Mouse (Mus musculus) heart, embryonic 14.5 days (tissue): ENCODE results near the gene Cdc25b. TPM values are rescaled to one million over a fixed set of nuclear protein-coding genes. Genes with fewer than 3 reads are reported as not detected.
"Not testable (repeated sequence)": the region's sequence is repeated elsewhere in the genome, so short reads cannot be mapped to it uniquely, and the experiment has no call there.

Experiments
- ATAC-seq: fragments of 200-750 bp; cut with Nextera tagmentation; 2 replicates; pipeline ENCODE4 v1.8.0; 2017; ENCODE audit warnings: low read depth, moderate TSS enrichment; ENCODE audit not compliant: insufficient number of reproducible peaks, insufficient read depth, low FRiP score
- H3K27ac ChIP-seq, 2 experiments: fragments of 200-500 bp in 1 of 2; fragments of 300-500 bp in 1 of 2; sonication (generic) in 1 of 2; replicated peaks in 1 of 2; 2 replicates each; pipeline ENCODE4 v1.5.1; 2012 to 2014; ENCODE audit warnings: low read depth in 2 of 2, low read length in 2 of 2, control low read depth in 1 of 2, mild to moderate bottlenecking in 1 of 2, mixed read lengths in 1 of 2; ENCODE audit not compliant: control insufficient read depth in 1 of 2, insufficient read depth in 1 of 2
- H3K27me3 ChIP-seq: fragments of 300-500 bp; sonication (generic); 2 replicates; pipeline ENCODE4 v1.6.1; 2014; ENCODE audit warnings: mild to moderate bottlenecking, low read length, control low read depth; ENCODE audit not compliant: control insufficient read depth, insufficient read depth
- H3K36me3 ChIP-seq: fragments of 300-500 bp; sonication (generic); 2 replicates; pipeline ENCODE4 v1.6.1; 2014; ENCODE audit warnings: mild to moderate bottlenecking, control low read depth, low read length, mixed read lengths; ENCODE audit not compliant: control insufficient read depth, insufficient read depth
- H3K4me1 ChIP-seq, 2 experiments: fragments of 200-500 bp in 1 of 2; fragments of 300-500 bp in 1 of 2; sonication (generic) in 1 of 2; 2 replicates each; pipeline ENCODE4 v1.6.1; 2012 to 2014; ENCODE audit warnings: low read length in 2 of 2, control low read depth in 1 of 2, mixed read lengths in 1 of 2; ENCODE audit not compliant: control insufficient read depth in 2 of 2, insufficient read depth in 2 of 2
- H3K4me2 ChIP-seq: fragments of 300-500 bp; sonication (generic); 2 replicates; pipeline ENCODE4 v1.6.1; 2014; ENCODE audit warnings: mild to moderate bottlenecking, low read length
- H3K4me3 ChIP-seq, 2 experiments: fragments of 200-500 bp in 1 of 2; fragments of 300-500 bp in 1 of 2; sonication (generic) in 1 of 2; 2 replicates each; pipeline ENCODE4 v1.5.1; 2012 to 2014; ENCODE audit warnings: low read length in 2 of 2, mild to moderate bottlenecking in 2 of 2, control low read depth in 1 of 2, low read depth in 1 of 2, moderate library complexity in 1 of 2; ENCODE audit not compliant: control insufficient read depth in 1 of 2, insufficient read depth in 1 of 2
- H3K9ac ChIP-seq: fragments of 300-500 bp; sonication (generic); 2 replicates; pipeline ENCODE4 v1.6.1; 2014; ENCODE audit warnings: mild to moderate bottlenecking, low read length
- H3K9me3 ChIP-seq: fragments of 300-500 bp; sonication (generic); 2 replicates; pipeline ENCODE4 v1.6.1; 2016; ENCODE audit warnings: low read length, control low read depth; ENCODE audit not compliant: control insufficient read depth
- WGBS: fragments of 180-500 bp; shearing (Covaris S2); extraction: QIAGEN DNeasy Blood & Tissue Kit; methylation state at CpG from one replicate; pipeline ENCODE4 v1.1.7; 2014; 5-methylcytosine and 5-hydroxymethylcytosine counted together
- polyA plus RNA-seq: library from polyadenylated mRNA; unstranded; fragments of >200 nt; fragmentation: Nextera tagmentation; extraction: Ambion mirVana; gene quantifications from 2 replicates; pipeline ENCODE4 v1.2.1, GENCODE M21; 2014

Cdc25b gene
- polyA plus RNA-seq, 1 experiment from 2014 or later: 33.1 TPM

GRCm38 (mm10) chr2:131220030-131220429 lies 33.3 kb downstream of the Cdc25b start:
- WGBS: 64% methylated on average over 4 of the region's 4 CpGs
- no peak overlapping the region for H3K4me2 ChIP-seq
- no peaks in the 10 kb centered on the region for H3K27me3 ChIP-seq
- no peaks in the 10 kb centered on the region; the same call in 1 of the 2 replicates for H3K9me3 ChIP-seq
- H3K4me3 ChIP-seq: no peak overlapping the region
- ATAC-seq: no peak
- no peak overlapping the region for H3K27ac ChIP-seq
- peaks cover 2 to 19% of the 10 kb centered on the region in 2 experiments; a peak in 1 of 4 replicates for H3K4me1 ChIP-seq
- H3K36me3 ChIP-seq: no peaks in the 10 kb centered on the region
- no peak overlapping the region for H3K9ac ChIP-seq

GRCm38 (mm10) chr2:131221853-131222515 lies 35.2 kb downstream of the Cdc25b start:
- Histone ChIP-seq H3K36me3 (no peaks in the 10 kb centered on the region), H3K9ac (no peak overlapping the region), H3K4me3 (no peak overlapping the region), H3K4me1 (peaks cover 2 to 9% of the 10 kb centered on the region in 2 experiments; a peak in 1 of 4 replicates), H3K4me2 (no peak overlapping the region), H3K27me3 (no peaks in the 10 kb centered on the region), H3K27ac (no peak overlapping the region), H3K9me3 (no peaks in the 10 kb centered on the region; the same call in 1 of the 2 replicates)
- no peak for ATAC-seq
- 48% methylated on average over 3 of the region's 3 CpGs for WGBS

DNA sequence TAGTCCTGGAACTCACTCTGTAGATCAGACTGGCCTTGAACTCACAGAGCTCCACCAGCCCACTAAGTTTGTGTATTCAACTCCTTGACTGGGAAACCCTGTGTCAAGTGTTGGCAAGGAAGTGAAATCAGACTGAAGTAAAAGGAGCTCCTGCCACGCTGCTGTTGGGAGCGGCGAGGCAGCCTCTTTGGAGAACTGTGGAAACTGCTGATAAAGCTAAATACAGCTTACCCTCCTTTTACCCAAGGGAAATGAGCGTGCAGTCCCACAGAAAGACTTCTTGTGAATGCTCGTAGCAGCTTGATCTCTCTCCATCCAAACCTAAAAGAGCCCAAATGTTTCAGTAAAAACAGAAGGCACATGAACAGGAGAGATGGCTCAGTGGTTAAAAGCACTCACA lies 35.8 kb downstream of the Cdc25b start:
- no peak overlapping the region for H3K9ac ChIP-seq
- H3K4me2 ChIP-seq: no peak overlapping the region
- no peak overlapping the region for H3K27ac ChIP-seq
- no peak overlapping the region for H3K4me3 ChIP-seq
- H3K4me1 ChIP-seq: peaks cover 2 to 9% of the 10 kb centered on the region in 2 experiments; a peak in 1 of 4 replicates
- H3K36me3 ChIP-seq: no peaks in the 10 kb centered on the region
- WGBS: 15% methylated on average over 5 of the region's 5 CpGs
- no peak for ATAC-seq
- no peaks in the 10 kb centered on the region; the same call in 1 of the 2 replicates for H3K9me3 ChIP-seq
- H3K27me3 ChIP-seq: no peaks in the 10 kb centered on the region

DNA sequence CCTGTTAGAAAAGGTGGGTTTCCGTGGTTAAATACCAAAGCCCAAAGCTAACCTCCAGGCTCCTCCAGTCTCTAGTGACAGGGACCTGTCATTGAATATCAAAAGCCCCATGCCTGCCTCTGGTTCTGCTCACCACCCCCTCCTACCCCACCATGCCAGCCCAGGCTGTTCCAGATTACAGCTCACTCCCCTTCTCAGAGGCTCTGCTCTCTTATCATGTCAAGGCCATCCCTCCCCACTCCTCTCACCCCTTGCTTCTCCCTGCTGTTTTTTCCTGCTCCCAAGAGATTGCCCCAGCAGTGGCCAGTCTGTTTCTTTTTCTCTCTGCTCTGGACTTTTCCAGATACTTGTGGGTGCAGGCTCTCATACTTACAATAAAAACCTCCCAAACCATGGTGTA lies 36.8 kb downstream of the Cdc25b start:
- Histone ChIP-seq H3K9ac (no peak overlapping the region), H3K27ac (no peak overlapping the region), H3K36me3 (no peaks in the 10 kb centered on the region), H3K4me3 (no peak overlapping the region), H3K4me2 (no peak overlapping the region), H3K4me1 (peaks cover 2 to 9% of the 10 kb centered on the region in 2 experiments; a peak in 1 of 4 replicates), H3K9me3 (no peaks in the 10 kb centered on the region; the same call in 1 of the 2 replicates), H3K27me3 (no peaks in the 10 kb centered on the region)
- WGBS: 60% methylated on average over 1 of the region's 1 CpGs
- no peak for ATAC-seq

DNA sequence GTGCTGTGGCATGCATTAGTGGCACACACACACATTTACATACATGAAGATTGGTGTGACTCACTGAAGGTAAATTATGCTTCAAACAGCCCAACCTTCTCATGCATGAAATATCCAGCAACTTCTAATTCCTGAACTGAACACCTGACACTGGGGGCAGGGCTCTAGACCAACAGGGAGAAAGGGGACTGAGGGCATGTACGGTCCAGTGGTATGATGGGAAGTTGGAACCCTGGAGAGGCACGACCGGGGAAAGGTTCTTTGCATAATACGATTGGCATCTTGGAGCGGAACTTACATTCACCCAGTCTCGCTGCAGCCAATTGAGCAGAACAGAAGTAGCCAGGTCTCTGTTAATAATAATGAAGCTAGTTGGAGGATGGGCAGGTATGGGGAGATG lies 38.4 kb downstream of the Cdc25b start:
- H3K4me2 ChIP-seq: no peak overlapping the region
- ATAC-seq: no peak
- H3K4me3 ChIP-seq: no peak overlapping the region
- no peaks in the 10 kb centered on the region for H3K27me3 ChIP-seq
- H3K9ac ChIP-seq: no peak overlapping the region
- 75% methylated on average over 6 of the region's 6 CpGs for WGBS
- H3K4me1 ChIP-seq: peaks cover 2 to 9% of the 10 kb centered on the region in 2 experiments; a peak in 1 of 4 replicates
- no peaks in the 10 kb centered on the region for H3K36me3 ChIP-seq
- H3K27ac ChIP-seq: no peak overlapping the region
- H3K9me3 ChIP-seq: no peaks in the 10 kb centered on the region; the same call in 1 of the 2 replicates

GRCm38 (mm10) chr2:131226669-131227068 lies 39.9 kb downstream of the Cdc25b start:
- ATAC-seq: not testable (repeated sequence)
- 64% methylated on average over 2 of the region's 2 CpGs for WGBS

DNA sequence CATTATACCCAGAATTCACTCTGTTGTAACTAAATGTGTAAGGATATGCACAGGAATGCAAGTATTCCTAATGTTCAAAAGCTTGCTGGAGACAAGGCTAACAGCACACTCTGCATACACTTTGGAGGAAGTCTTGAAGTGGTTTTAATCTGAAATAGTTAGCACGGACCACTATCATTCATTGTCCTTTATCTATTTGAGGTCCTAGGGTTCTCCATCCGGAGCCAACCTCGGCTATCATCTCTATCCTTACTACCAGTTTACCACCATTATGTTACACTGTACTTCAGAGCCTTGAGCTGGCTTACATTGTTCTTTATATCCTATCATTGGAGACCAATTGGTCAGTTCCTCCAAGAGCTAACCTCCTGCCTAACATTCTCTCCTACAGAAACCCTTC lies 40.5 kb downstream of the Cdc25b start:
- Histone ChIP-seq H3K27me3 (no peaks in the 10 kb centered on the region), H3K9me3 (no peaks in the 10 kb centered on the region), H3K4me2 (no peak overlapping the region), H3K27ac (no peak overlapping the region), H3K4me3 (no peak overlapping the region), H3K9ac (no peak overlapping the region), H3K36me3 (no peaks in the 10 kb centered on the region), H3K4me1 (peaks cover 2 to 7% of the 10 kb centered on the region in 2 experiments; a peak in 1 of 4 replicates)
- ATAC-seq: no peak
- WGBS: 64% methylated on average over 3 of the region's 3 CpGs

More at GRCm38 (mm10) chr2:131226669-131227068, 39.9 kb downstream of the Cdc25b start:
- not testable (repeated sequence) for H3K27ac ChIP-seq, H3K4me1 ChIP-seq, H3K9ac ChIP-seq, H3K27me3 ChIP-seq, H3K9me3 ChIP-seq, H3K36me3 ChIP-seq, H3K4me2 ChIP-seq, H3K4me3 ChIP-seq
